Mouse (Mus musculus) frontal cortex, postnatal 14 days (tissue): ENCODE results near the gene Sympk.

Experiments used
- DNase-seq, 2 experiments: peaks; one replicate each; pipeline ENCODE4 v3.0.0; 2022; ENCODE audit warnings: low spot score in 2 of 2

Gene Sympk

GRCm38 (mm10) chr7:19083701-19084100, 59.5 kb downstream of the Sympk start, which contains the start of gene Dmpk:
TSS of gene Dmpk (plus strand) at chr7:19083849.
- no peak for DNase-seq

GRCm38 (mm10) chr7:19084277-19084771, 60.1 kb downstream of the Sympk start:
- no peak for DNase-seq

GRCm38 (mm10) chr7:19084921-19085473, 60.8 kb downstream of the Sympk start:
- DNase-seq = no peak

GRCm38 (mm10) chr7:19085495-19085894, 61.3 kb downstream of the Sympk start:
- no peak for DNase-seq

- no peak for DNase-seq
Observed at GRCm38 (mm10) chr7:19086042-19086441, 61.9 kb downstream of the Sympk start.

GRCm38 (mm10) chr7:19086760-19087159, 62.6 kb downstream of the Sympk start:
- no peak for DNase-seq

GRCm38 (mm10) chr7:19088813-19089212, 64.6 kb downstream of the Sympk start:
- no peak for DNase-seq

- no peak for DNase-seq
Observed at GRCm38 (mm10) chr7:19091913-19092312, 67.7 kb downstream of the Sympk start.

GRCm38 (mm10) chr7:19092381-19093173, 68.4 kb downstream of the Sympk start:
- DNase-seq = no peak

- DNase-seq = peak in 1 of 2 experiments; percentile 67
Observed at GRCm38 (mm10) chr7:19093174-19093521, 69.0 kb downstream of the Sympk start.

- DNase-seq = peak; percentile 79 to 83
Observed at GRCm38 (mm10) chr7:19093537-19094385, 69.6 kb downstream of the Sympk start.

GRCm38 (mm10) chr7:19094471-19094825, 70.3 kb downstream of the Sympk start, which contains the start of gene Six5:
TSS of gene Six5 (plus strand) at chr7:19094594.
- no peak for DNase-seq

- DNase-seq = no peak
Observed at GRCm38 (mm10) chr7:19094826-19095750, 70.9 kb downstream of the Sympk start.

- DNase-seq = no peak
Observed at GRCm38 (mm10) chr7:19095751-19096110, 71.6 kb downstream of the Sympk start.

GRCm38 (mm10) chr7:19096421-19096976, 72.3 kb downstream of the Sympk start:
- DNase-seq = no peak

- DNase-seq = no peak
Observed at GRCm38 (mm10) chr7:19097217-19097616, 73.0 kb downstream of the Sympk start.

- DNase-seq = no peak
Observed at GRCm38 (mm10) chr7:19097863-19098262, 73.7 kb downstream of the Sympk start.

GRCm38 (mm10) chr7:19098811-19099210, 74.6 kb downstream of the Sympk start:
- no peak for DNase-seq

- DNase-seq = no peak
Observed at GRCm38 (mm10) chr7:19100290-19100689, 76.1 kb downstream of the Sympk start.

- DNase-seq = no peak
Observed at GRCm38 (mm10) chr7:19103741-19104140, 79.6 kb downstream of the Sympk start.
